Mouse (Mus musculus): Measurements from ENCODE around the gene Slc8a3. TPM values are rescaled to one million over a fixed set of nuclear protein-coding genes. Genes with fewer than 3 reads are reported as not detected.

The Slc8a3 gene
- polyA plus RNA-seq, 1 experiment: 0.05 TPM

- H3K4me2 ChIP-seq (ENCODE audit: low read depth): no peak overlapping the region
- H3K36me3 ChIP-seq (ENCODE audit: control insufficient read depth, insufficient read depth): no peaks in the 10 kb centered on the region
- H3K27me3 ChIP-seq (ENCODE audit: control insufficient read depth, insufficient read depth, insufficient read length): no peaks in the 10 kb centered on the region
- no peak overlapping the region for H3K4me3 ChIP-seq
- no peak overlapping the region for H3ac ChIP-seq (ENCODE audit: control insufficient read depth, insufficient read length)
- TF ChIP-seq CEBPB (IDR thresholded peaks at IDR 0.05; ENCODE audit: insufficient read depth, poor library complexity, severe bottlenecking) (no peak), MYOD1 (IDR thresholded peaks at IDR 0.05; ENCODE audit: control insufficient read depth in 1 of 3, insufficient read length in 2 of 3, low read depth in 2 of 3) (no peak), REST (IDR thresholded peaks at IDR 0.05; ENCODE audit: insufficient read depth, insufficient read length) (no peak), TCF12 (IDR thresholded peaks at IDR 0.05; ENCODE audit: insufficient read depth, poor library complexity, severe bottlenecking) (no peak), POLR2AphosphoS2 (IDR thresholded peaks at IDR 0.05; ENCODE audit: insufficient read length, low read depth) (no peak), MYOG (IDR thresholded peaks at IDR 0.05; ENCODE audit: control insufficient read depth in 1 of 3, insufficient read depth in 1 of 3, insufficient read length in 2 of 3, low read depth in 2 of 3) (no peak), SRF (IDR thresholded peaks at IDR 0.05; ENCODE audit: control insufficient read depth, insufficient read length, low read depth) (no peak), TCF3 (IDR thresholded peaks at IDR 0.05; ENCODE audit: insufficient read length, low read depth) (no peak), MAX (IDR thresholded peaks at IDR 0.05; ENCODE audit: low read depth) (no peak), POLR2A (IDR thresholded peaks at IDR 0.05; ENCODE audit: insufficient read length, low read depth) (no peak), E2F4 (IDR thresholded peaks at IDR 0.05; ENCODE audit: insufficient read depth) (no peak), USF1 (IDR thresholded peaks at IDR 0.05; ENCODE audit: low read depth) (no peak)
- H3K79me2 ChIP-seq (ENCODE audit: control insufficient read depth, insufficient read depth): no peaks in the 10 kb centered on the region
Observed at GRCm38 (mm10) chr12:81324991-81325390, 8.0 kb downstream of the Slc8a3 start.

DNA sequence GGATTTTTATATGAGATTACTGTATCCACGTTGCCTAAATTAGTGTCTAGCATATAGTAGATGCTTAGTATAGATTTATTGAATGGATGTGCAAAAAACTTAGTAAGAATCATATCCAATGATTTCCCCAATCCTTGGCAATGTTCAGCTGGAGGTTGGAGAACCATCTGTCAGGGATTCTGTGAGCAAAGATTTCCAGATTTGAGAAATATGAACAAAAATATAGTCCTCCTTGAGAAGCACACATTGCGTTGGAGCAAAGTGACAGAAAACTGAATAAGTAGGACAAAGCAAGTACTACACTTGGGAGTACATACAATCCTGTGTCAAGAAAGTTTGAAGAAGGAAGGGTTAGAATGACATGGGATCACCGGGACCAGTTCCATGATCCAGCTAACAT lies 8.9 kb downstream of the Slc8a3 start:
- TF ChIP-seq MYOG (IDR thresholded peaks at IDR 0.05; ENCODE audit: control insufficient read depth in 1 of 3, insufficient read depth in 1 of 3, insufficient read length in 2 of 3, low read depth in 2 of 3) (no peak), TCF3 (IDR thresholded peaks at IDR 0.05; ENCODE audit: insufficient read length, low read depth) (no peak), POLR2A (IDR thresholded peaks at IDR 0.05; ENCODE audit: insufficient read length, low read depth) (no peak), MYOD1 (IDR thresholded peaks at IDR 0.05; ENCODE audit: control insufficient read depth in 1 of 3, insufficient read length in 2 of 3, low read depth in 2 of 3) (no peak), USF1 (IDR thresholded peaks at IDR 0.05; ENCODE audit: low read depth) (no peak), MAX (IDR thresholded peaks at IDR 0.05; ENCODE audit: low read depth) (no peak), CEBPB (IDR thresholded peaks at IDR 0.05; ENCODE audit: insufficient read depth, poor library complexity, severe bottlenecking) (no peak), POLR2AphosphoS2 (IDR thresholded peaks at IDR 0.05; ENCODE audit: insufficient read length, low read depth) (no peak), TCF12 (IDR thresholded peaks at IDR 0.05; ENCODE audit: insufficient read depth, poor library complexity, severe bottlenecking) (no peak), E2F4 (IDR thresholded peaks at IDR 0.05; ENCODE audit: insufficient read depth) (no peak), REST (IDR thresholded peaks at IDR 0.05; ENCODE audit: insufficient read depth, insufficient read length) (no peak), SRF (IDR thresholded peaks at IDR 0.05; ENCODE audit: control insufficient read depth, insufficient read length, low read depth) (no peak)
- no peak overlapping the region for H3K4me3 ChIP-seq
- H3ac ChIP-seq (ENCODE audit: control insufficient read depth, insufficient read length): no peak overlapping the region
- H3K36me3 ChIP-seq (ENCODE audit: control insufficient read depth, insufficient read depth): no peaks in the 10 kb centered on the region
- no peaks in the 10 kb centered on the region for H3K27me3 ChIP-seq (ENCODE audit: control insufficient read depth, insufficient read depth, insufficient read length)
- no peaks in the 10 kb centered on the region for H3K79me2 ChIP-seq (ENCODE audit: control insufficient read depth, insufficient read depth)
- H3K4me2 ChIP-seq (ENCODE audit: low read depth): no peak overlapping the region

DNA sequence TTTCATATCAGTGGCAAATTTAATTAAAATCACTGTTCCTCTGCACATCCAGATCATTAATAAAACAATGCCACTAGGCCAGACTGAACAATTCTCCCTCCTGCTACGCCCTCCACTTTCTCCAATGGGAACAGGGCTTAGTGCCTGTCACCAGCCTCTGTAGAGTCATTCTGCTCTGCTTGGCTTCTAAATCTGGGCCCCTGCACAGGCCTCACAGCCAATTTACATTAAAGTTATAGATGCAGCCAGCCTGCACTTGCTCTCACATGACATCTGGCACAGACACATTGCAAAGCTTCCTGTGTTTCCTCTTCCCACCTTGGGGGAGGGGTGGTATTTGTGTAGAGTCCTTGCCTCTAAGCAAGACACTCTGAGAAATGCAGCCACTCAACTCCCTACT lies 12.0 kb downstream of the Slc8a3 start:
- TF ChIP-seq E2F4 (IDR thresholded peaks at IDR 0.05; ENCODE audit: insufficient read depth) (no peak), MYOG (IDR thresholded peaks at IDR 0.05; ENCODE audit: control insufficient read depth in 1 of 3, insufficient read depth in 1 of 3, insufficient read length in 2 of 3, low read depth in 2 of 3) (no peak), CEBPB (IDR thresholded peaks at IDR 0.05; ENCODE audit: insufficient read depth, poor library complexity, severe bottlenecking) (no peak), REST (IDR thresholded peaks at IDR 0.05; ENCODE audit: insufficient read depth, insufficient read length) (no peak), USF1 (IDR thresholded peaks at IDR 0.05; ENCODE audit: low read depth) (no peak), TCF3 (IDR thresholded peaks at IDR 0.05; ENCODE audit: insufficient read length, low read depth) (no peak), SRF (IDR thresholded peaks at IDR 0.05; ENCODE audit: control insufficient read depth, insufficient read length, low read depth) (no peak), MYOD1 (IDR thresholded peaks at IDR 0.05; ENCODE audit: control insufficient read depth in 1 of 3, insufficient read length in 2 of 3, low read depth in 2 of 3) (no peak), TCF12 (IDR thresholded peaks at IDR 0.05; ENCODE audit: insufficient read depth, poor library complexity, severe bottlenecking) (no peak), POLR2A (IDR thresholded peaks at IDR 0.05; ENCODE audit: insufficient read length, low read depth) (no peak), POLR2AphosphoS2 (IDR thresholded peaks at IDR 0.05; ENCODE audit: insufficient read length, low read depth) (no peak), MAX (IDR thresholded peaks at IDR 0.05; ENCODE audit: low read depth) (no peak)
- no peak overlapping the region for H3ac ChIP-seq (ENCODE audit: control insufficient read depth, insufficient read length)
- no peaks in the 10 kb centered on the region for H3K27me3 ChIP-seq (ENCODE audit: control insufficient read depth, insufficient read depth, insufficient read length)
- no peak overlapping the region for H3K4me3 ChIP-seq
- no peaks in the 10 kb centered on the region for H3K79me2 ChIP-seq (ENCODE audit: control insufficient read depth, insufficient read depth)
- H3K4me2 ChIP-seq (ENCODE audit: low read depth): no peak overlapping the region
- no peaks in the 10 kb centered on the region for H3K36me3 ChIP-seq (ENCODE audit: control insufficient read depth, insufficient read depth)

DNA sequence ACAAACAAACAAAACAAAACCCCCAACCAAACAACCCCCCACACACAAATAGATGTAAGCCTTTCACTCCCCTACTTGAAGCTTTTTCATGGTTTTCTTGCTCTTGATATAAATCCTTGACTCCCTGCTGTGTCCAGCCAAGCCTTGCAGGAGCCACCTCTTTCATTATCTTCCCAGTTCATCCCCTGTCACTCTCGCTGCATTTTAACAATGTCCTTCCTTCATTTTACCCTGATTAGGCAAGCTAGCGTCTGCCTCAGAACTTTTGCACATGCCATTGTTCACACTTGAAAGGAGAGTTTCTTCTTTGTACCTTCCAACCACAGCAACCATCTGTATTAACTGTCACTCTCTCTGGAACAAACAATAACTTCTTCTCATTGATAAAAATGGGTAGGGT lies 15.2 kb downstream of the Slc8a3 start:
- no peak overlapping the region for H3ac ChIP-seq (ENCODE audit: control insufficient read depth, insufficient read length)
- H3K27me3 ChIP-seq (ENCODE audit: control insufficient read depth, insufficient read depth, insufficient read length): no peaks in the 10 kb centered on the region
- no peak overlapping the region for H3K4me2 ChIP-seq (ENCODE audit: low read depth)
- H3K36me3 ChIP-seq (ENCODE audit: control insufficient read depth, insufficient read depth): no peaks in the 10 kb centered on the region
- TF ChIP-seq POLR2AphosphoS2 (IDR thresholded peaks at IDR 0.05; ENCODE audit: insufficient read length, low read depth): no peak
- TF ChIP-seq SRF (IDR thresholded peaks at IDR 0.05; ENCODE audit: control insufficient read depth, insufficient read length, low read depth): no peak
- no peak for TF ChIP-seq MYOD1 (IDR thresholded peaks at IDR 0.05; ENCODE audit: control insufficient read depth in 1 of 3, insufficient read length in 2 of 3, low read depth in 2 of 3)
- no peak for TF ChIP-seq REST (IDR thresholded peaks at IDR 0.05; ENCODE audit: insufficient read depth, insufficient read length)
- no peak for TF ChIP-seq E2F4 (IDR thresholded peaks at IDR 0.05; ENCODE audit: insufficient read depth)
- TF ChIP-seq USF1 (IDR thresholded peaks at IDR 0.05; ENCODE audit: low read depth): no peak
- TF ChIP-seq MAX (IDR thresholded peaks at IDR 0.05; ENCODE audit: low read depth): no peak
- TF ChIP-seq CEBPB (IDR thresholded peaks at IDR 0.05; ENCODE audit: insufficient read depth, poor library complexity, severe bottlenecking): no peak
- no peak for TF ChIP-seq MYOG (IDR thresholded peaks at IDR 0.05; ENCODE audit: control insufficient read depth in 1 of 3, insufficient read depth in 1 of 3, insufficient read length in 2 of 3, low read depth in 2 of 3)
- no peak for TF ChIP-seq TCF3 (IDR thresholded peaks at IDR 0.05; ENCODE audit: insufficient read length, low read depth)
- no peak for TF ChIP-seq POLR2A (IDR thresholded peaks at IDR 0.05; ENCODE audit: insufficient read length, low read depth)
- TF ChIP-seq TCF12 (IDR thresholded peaks at IDR 0.05; ENCODE audit: insufficient read depth, poor library complexity, severe bottlenecking): no peak
- H3K4me3 ChIP-seq: no peak overlapping the region
- no peaks in the 10 kb centered on the region for H3K79me2 ChIP-seq (ENCODE audit: control insufficient read depth, insufficient read depth)
